Mouse (Mus musculus): ENCODE data around the gene Pdlim1.

Pdlim1 gene

DNA sequence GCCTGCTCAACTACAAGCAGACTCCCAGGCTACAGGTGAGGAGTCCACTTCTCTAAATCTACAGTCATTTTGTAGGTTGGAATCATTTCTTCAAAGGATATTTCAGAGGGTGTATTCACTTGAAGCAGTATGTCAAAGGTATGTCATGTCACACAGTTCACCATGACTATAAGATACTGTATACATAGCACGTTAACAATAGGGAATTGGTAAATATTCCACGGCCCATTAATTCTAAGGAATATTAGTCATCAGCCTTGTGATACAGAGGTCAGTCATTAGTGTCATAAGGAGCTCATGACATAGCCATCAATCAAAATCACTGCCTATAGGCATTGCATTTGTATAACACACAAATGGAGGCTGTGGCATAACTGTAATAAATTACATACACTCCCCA lies 13.1 kb upstream of the Pdlim1 start:
- CTCF ChIA-PET = no interaction called here

DNA sequence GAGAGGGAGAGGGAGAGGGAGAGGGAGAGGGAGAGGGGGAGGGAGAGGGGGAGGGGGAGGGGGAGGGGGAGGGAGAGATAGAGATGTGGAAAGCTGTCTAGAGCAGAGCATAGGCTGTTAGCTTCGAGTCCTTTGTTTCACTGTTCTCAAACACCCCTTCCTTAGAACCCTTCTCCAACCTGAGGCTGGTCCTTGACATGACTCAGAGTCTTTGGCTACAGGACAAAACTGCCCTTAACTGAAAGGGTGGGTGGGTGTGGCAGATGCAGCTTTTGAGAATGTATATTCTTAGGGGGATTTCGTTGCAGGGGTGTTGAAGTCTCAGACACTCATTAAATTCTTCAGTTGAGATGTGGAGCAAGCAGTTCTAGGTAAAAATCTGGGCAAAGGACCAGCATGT lies 11.8 kb upstream of the Pdlim1 start:
- CTCF ChIA-PET = no interaction called here

- CTCF ChIA-PET = no interaction called here
These were observed 6.9 kb upstream of the Pdlim1 start for GRCm38 (mm10) chr19:40278372-40279023.

- CTCF ChIA-PET = no interaction called here
These were observed 5.9 kb upstream of the Pdlim1 start for GRCm38 (mm10) chr19:40277494-40277893.

- CTCF ChIA-PET = no interaction called here
These were observed 4.0 kb upstream of the Pdlim1 start for GRCm38 (mm10) chr19:40275401-40276188.

DNA sequence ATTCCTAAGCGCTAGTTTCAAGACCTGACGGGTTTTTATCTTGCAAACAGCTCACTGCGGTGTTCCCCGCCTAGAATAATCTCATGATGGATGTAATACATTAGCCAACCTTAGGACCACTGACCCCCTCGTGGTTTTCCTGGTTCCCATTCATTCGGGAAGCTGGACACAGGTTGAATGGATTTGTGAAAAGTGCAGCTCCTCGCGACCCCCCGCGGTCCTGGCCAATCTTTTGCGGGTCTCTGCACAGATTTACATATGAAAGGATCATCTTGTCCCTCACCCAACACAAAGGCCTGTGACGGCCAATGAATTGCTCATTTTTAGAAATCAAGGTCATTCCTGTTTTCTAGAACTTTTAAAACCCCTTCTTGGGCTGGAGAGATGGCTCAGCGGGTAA lies 1.0 kb upstream of the Pdlim1 start:
- CTCF ChIA-PET = no interaction called here

GRCm38 (mm10) chr19:40270351-40271307 lies 1.0 kb downstream of the Pdlim1 start:
- CTCF ChIA-PET = no interaction called here

GRCm38 (mm10) chr19:40269526-40269925 lies 2.1 kb downstream of the Pdlim1 start:
- CTCF ChIA-PET = no interaction called here

DNA sequence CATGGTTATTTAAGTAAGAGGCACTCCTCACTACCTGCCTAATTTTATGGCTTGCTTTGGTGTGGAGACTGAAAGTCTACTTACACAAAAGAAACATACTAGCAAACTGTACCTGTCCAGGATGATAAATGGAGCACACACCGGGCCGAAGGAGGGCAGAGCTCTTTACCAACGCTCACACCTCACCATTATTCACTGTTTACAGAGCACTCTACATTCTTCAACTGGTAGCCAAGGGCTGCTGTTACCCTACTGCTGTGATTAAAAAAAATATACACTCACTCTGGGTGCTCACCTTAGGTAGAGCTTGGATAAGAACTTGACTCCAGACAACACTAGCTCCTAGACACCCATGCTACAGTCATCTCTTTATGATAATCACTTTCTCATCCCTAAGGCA lies 3.1 kb downstream of the Pdlim1 start:
- CTCF ChIA-PET = no interaction called here

GRCm38 (mm10) chr19:40267380-40267779 lies 4.3 kb downstream of the Pdlim1 start:
- CTCF ChIA-PET = interaction anchor here (0.7 kb wide), 1 partner anchor 94 kb away, joined by 7 read pairs; no protein-coding TSS in a partner anchor

GRCm38 (mm10) chr19:40259485-40259884 lies 12.2 kb downstream of the Pdlim1 start:
- CTCF ChIA-PET = no interaction called here

DNA sequence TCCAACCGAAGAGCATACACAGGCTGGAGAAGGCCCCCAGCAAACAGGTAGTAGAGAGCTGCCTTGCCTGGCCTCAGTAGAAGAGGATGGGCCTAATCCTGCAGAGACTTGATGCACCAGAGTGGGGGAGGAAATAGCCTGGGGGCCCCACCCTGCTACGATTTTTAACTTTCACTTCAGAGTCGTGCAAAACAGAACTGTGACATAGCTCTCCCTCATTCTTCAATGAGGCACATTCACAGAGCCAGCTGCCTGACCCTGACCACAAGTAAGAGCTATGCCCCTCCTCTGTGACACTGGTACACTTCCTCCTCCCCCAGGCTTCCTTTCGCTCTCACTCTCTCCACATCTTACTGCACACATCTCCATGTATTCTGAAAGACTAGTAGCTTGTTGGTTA lies 14.2 kb downstream of the Pdlim1 start:
- CTCF ChIA-PET = no interaction called here

DNA sequence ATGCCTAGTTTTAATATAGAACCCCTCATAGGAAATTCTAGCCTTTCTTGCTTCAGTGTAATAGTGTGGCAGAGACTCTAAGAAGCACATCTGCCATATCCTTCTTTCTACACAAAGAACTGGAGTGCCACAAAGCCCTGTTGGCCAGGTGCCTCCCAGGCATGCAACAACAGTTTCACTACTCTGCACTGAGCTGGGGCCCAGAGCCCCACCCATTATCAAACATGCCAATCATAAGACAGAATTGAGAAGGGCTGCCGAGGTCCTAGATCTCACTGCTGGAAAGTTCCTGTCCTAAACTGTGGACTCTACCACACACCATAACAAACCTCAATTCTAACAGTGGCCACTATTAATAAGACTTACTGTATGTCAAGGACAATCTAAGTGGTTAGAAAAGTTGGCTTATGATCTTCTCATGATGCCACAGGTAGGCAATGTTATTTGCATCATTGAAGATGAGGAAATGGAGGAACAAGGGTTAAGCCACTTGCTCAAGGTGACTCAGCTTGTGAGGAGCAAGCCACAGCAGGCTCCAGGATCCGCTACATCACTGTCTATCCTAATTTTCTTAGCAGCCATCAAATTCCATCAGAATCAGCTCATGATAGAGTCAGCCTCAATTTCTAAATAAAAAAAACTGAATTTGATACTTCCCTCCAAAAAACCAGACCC lies 15.1 kb downstream of the Pdlim1 start:
- CTCF ChIA-PET = no interaction called here

- CTCF ChIA-PET = interaction anchor here (0.7 kb wide), 1 partner anchor 1331 kb away, joined by 4 read pairs; no protein-coding TSS in a partner anchor
These were observed 16.1 kb downstream of the Pdlim1 start for GRCm38 (mm10) chr19:40255561-40255960.

DNA sequence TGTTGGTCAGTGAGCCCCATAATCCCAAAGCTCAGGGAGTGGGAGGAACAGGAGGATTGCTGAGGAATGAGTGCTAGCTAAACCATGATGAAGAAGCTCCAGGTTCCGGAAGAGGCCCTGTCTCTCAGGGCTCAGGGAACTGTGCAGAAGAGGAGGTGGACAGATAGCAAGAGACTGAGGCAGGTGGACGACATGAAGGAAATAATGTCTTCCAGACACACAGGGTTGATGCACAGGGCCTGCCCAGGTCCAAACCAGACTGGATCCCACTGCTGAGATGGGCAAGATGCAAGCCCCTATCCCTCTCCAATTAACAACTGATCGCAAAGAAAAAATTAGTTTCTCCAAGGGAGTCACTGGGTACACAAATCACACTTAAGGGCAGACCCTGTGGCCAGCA lies 16.9 kb downstream of the Pdlim1 start:
- CTCF ChIA-PET = no interaction called here

- CTCF ChIA-PET = no interaction called here
These were observed 17.9 kb downstream of the Pdlim1 start for GRCm38 (mm10) chr19:40253768-40254167.

- CTCF ChIA-PET = interaction anchor here (0.6 kb wide), 1 partner anchor 13 kb away, joined by 3 read pairs; no protein-coding TSS in a partner anchor
These were observed 20.5 kb downstream of the Pdlim1 start for GRCm38 (mm10) chr19:40251115-40251514.

DNA sequence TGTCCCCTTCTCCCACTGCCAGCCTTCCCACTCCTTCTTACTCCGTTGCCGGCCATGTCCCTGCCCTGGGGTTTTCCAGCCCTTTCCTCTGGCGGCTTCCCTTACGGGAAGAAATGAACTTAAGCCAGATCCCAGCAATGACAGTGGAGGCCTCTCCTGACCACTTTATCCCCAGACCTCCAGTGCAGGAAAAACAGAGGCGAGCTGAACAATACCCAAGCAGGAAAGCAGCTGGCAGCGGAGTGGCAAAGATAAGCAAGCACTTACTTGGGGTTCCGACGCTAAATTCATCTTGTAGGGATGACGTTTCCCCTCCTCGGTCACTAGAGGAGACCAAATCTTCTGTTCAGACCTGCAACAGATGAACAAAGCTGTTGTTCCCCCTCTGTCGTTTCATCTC lies 22.3 kb downstream of the Pdlim1 start:
- CTCF ChIA-PET = no interaction called here

- CTCF ChIA-PET = no interaction called here
These were observed 23.2 kb downstream of the Pdlim1 start for GRCm38 (mm10) chr19:40248476-40248875.

GRCm38 (mm10) chr19:40247268-40247666 lies 24.4 kb downstream of the Pdlim1 start:
- CTCF ChIA-PET = no interaction called here

GRCm38 (mm10) chr19:40246646-40247267 lies 24.9 kb downstream of the Pdlim1 start:
- CTCF ChIA-PET = no interaction called here
